43 mouse cellular contexts compared by ENCODE assay signal in the genomic region with DNA sequence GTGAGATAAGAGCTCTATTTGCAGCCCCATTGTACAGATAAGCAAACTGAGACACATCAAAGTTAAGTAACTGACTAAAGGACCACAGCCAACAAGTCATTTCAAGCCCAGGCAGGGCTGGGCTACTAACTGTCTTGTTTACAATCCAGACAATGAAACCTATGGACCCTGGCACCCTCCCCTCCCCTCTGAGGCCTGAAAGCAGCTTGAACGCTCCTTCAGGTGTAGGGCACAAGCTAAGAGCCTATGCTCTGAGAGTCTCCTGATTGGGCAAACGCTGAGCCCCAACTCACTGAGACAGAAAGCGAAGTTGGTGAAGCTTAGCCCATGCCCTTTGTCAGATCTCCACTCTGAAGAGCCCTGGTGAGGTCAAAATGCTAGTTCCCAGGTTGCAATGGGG. TPM values are rescaled to one million over a fixed set of nuclear protein-coding genes. Genes with fewer than 3 reads are reported as not detected.
"Had no signal": no experiment of that assay in that cellular context is flagged by ENCODE, and none has a peak within 500 bp of the region (broad histone marks: within the 10 kb centered on the region; RNA-seq: fewer than 3 reads in every experiment).

No protein-coding gene starts in this region.

- H3K36me3 ChIP-seq: heart, embryonic 10.5 days; heart, embryonic 12.5 days; heart, embryonic 13.5 days; heart, embryonic 15.5 days; hindbrain, embryonic 10.5 days; hindbrain, embryonic 12.5 days; hindbrain, embryonic 13.5 days; hindbrain, embryonic 15.5 days; intestine, embryonic 15.5 days; kidney, embryonic 15.5 days had no signal

- H3K9me3 ChIP-seq: heart, embryonic 13.5 days; heart, embryonic 15.5 days; hindbrain, embryonic 10.5 days; hindbrain, embryonic 12.5 days; hindbrain, embryonic 13.5 days; hindbrain, embryonic 15.5 days; intestine, embryonic 15.5 days; kidney, embryonic 15.5 days had no signal

- H3K4me3 ChIP-seq: heart, embryonic 10.5 days; heart, embryonic 12.5 days; heart, embryonic 13.5 days; heart, embryonic 15.5 days; hindbrain, embryonic 10.5 days; hindbrain, embryonic 12.5 days; hindbrain, embryonic 13.5 days; hindbrain, embryonic 15.5 days; intestine, embryonic 15.5 days; kidney, embryonic 15.5 days; layer of hippocampus, adult 2 months had no signal

- H3K9ac ChIP-seq: heart, embryonic 12.5 days; heart, embryonic 13.5 days; heart, embryonic 15.5 days; hindbrain, embryonic 12.5 days; hindbrain, embryonic 13.5 days; hindbrain, embryonic 14.5 days; hindbrain, embryonic 15.5 days; intestine, embryonic 15.5 days; kidney, embryonic 15.5 days had no signal

- DNase-seq: heart, postnatal 10 days; heart, postnatal 14 days; heart, postnatal 4 days; kidney, adult 11 months; kidney, adult 18-20 months; kidney, adult 2 months; kidney, adult 8-10 months; kidney, adult 9 months; kidney, postnatal 10 days; kidney, postnatal 14 days; kidney, postnatal 25 days; kidney, postnatal 36 days; layer of hippocampus, adult 9-11 months; layer of hippocampus, postnatal 36 days had no signal

- H3K4me2 ChIP-seq: heart, embryonic 11.5 days; heart, embryonic 12.5 days; heart, embryonic 13.5 days; heart, embryonic 15.5 days; hindbrain, embryonic 12.5 days; hindbrain, embryonic 13.5 days; hindbrain, embryonic 14.5 days; hindbrain, embryonic 15.5 days; intestine, embryonic 15.5 days; kidney, embryonic 15.5 days had no signal

- H3K4me1 ChIP-seq: heart, embryonic 12.5 days; heart, embryonic 15.5 days; intestine, embryonic 15.5 days had no signal

- ATAC-seq: hindbrain, embryonic 16.5 days; hindbrain, postnatal 0 days; inflammation-experienced regulatory T-cells, adult 6 months; intestine, embryonic 15.5 days; intestine, embryonic 16.5 days; intestine, postnatal 0 days had no signal

- H3K27ac ChIP-seq: heart, embryonic 10.5 days; heart, embryonic 13.5 days; heart, embryonic 15.5 days; hindbrain, embryonic 10.5 days; hindbrain, embryonic 12.5 days; hindbrain, embryonic 13.5 days; hindbrain, embryonic 14.5 days; hindbrain, embryonic 15.5 days; hindbrain, postnatal 0 days; intestine, embryonic 15.5 days; kidney, embryonic 15.5 days; kidney, postnatal 0 days; layer of hippocampus, adult 2 months had no signal

RNA-seq across cellular contexts. Expression of gene Lhx4, which starts 27.2 kb away (rescaled TPM):
- total RNA-seq: heart, postnatal 10 days; heart, postnatal 14 days; heart, postnatal 25 days; heart, postnatal 4 days; hematopoietic stem cell, adult 5-6 weeks; layer of hippocampus, adult 18-20 months; layer of hippocampus, adult 2 months; layer of hippocampus, postnatal 10 days; layer of hippocampus, postnatal 14 days; layer of hippocampus, postnatal 36 days; left cerebral cortex, adult 18-20 months had no signal
- polyA plus RNA-seq: heart, embryonic 10.5 days; heart, embryonic 11.5 days; heart, embryonic 12.5 days; heart, embryonic 13.5 days; heart, embryonic 15.5 days; heart, embryonic 16.5 days; heart, postnatal 0 days; inflammation-experienced regulatory T-cells, adult 6 months; intestine, embryonic 15.5 days; kidney, adult 2 months; kidney, embryonic 15.5 days; kidney, embryonic 16.5 days; kidney, postnatal 0 days; large intestine, adult 2 months had no signal
